Mouse (Mus musculus) neural tube, embryonic 14.5 days (tissue): Measurements from ENCODE around the gene Mmp19. TPM values are rescaled to one million over a fixed set of nuclear protein-coding genes. Genes with fewer than 3 reads are reported as not detected.

ENCODE experiments used
- ATAC-seq: fragments of 200-750 bp; cut with Nextera tagmentation; 2 replicates; pipeline ENCODE4 v1.8.0; 2017; ENCODE audit warnings: low read depth, mild to moderate bottlenecking, moderate TSS enrichment, moderate library complexity
- H3K27ac ChIP-seq: fragments of 300-500 bp; sonication (generic); 2 replicates; pipeline ENCODE4 v1.5.1; 2014; ENCODE audit warnings: low read depth, mild to moderate bottlenecking, control low read depth, low read length, moderate library complexity, mixed read lengths
- H3K27me3 ChIP-seq: fragments of 300-500 bp; sonication (generic); 2 replicates; pipeline ENCODE4 v1.6.1; 2014; ENCODE audit warnings: low read length; ENCODE audit not compliant: control insufficient read depth, insufficient read depth
- H3K36me3 ChIP-seq: fragments of 300-500 bp; sonication (generic); 2 replicates; pipeline ENCODE4 v1.6.1; 2014; ENCODE audit warnings: low read length, mixed read lengths; ENCODE audit not compliant: control insufficient read depth, insufficient read depth
- H3K4me1 ChIP-seq: fragments of 300-500 bp; sonication (generic); 2 replicates; pipeline ENCODE4 v1.6.1; 2014; ENCODE audit warnings: low read length; ENCODE audit not compliant: control insufficient read depth, insufficient read depth
- H3K4me2 ChIP-seq: fragments of 300-500 bp; sonication (generic); 2 replicates; pipeline ENCODE4 v1.6.1; 2014; ENCODE audit warnings: mild to moderate bottlenecking, low read depth, low read length, control low read depth
- H3K4me3 ChIP-seq: fragments of 300-500 bp; sonication (generic); 2 replicates; pipeline ENCODE4 v1.5.1; 2014; ENCODE audit warnings: low read depth, low read length, control low read depth, mixed read lengths
- H3K9ac ChIP-seq: fragments of 300-500 bp; sonication (generic); replicated peaks from 2 replicates; pipeline ENCODE4 v1.6.1; 2014; ENCODE audit warnings: low read depth, mild to moderate bottlenecking, control low read depth, low read length, mixed read lengths
- H3K9me3 ChIP-seq: fragments of 300-500 bp; sonication (generic); 2 replicates; pipeline ENCODE4 v1.6.1; 2016; ENCODE audit warnings: low read length; ENCODE audit not compliant: control insufficient read depth
- WGBS: fragments of 180-500 bp; shearing (Covaris S2); extraction: QIAGEN DNeasy Blood & Tissue Kit; methylation state at CpG from one replicate; pipeline ENCODE4 v1.1.7; 2014; 5-methylcytosine and 5-hydroxymethylcytosine counted together
- polyA plus RNA-seq: library from polyadenylated mRNA; unstranded; fragments of >200 nt; fragmentation: Nextera tagmentation; extraction: Ambion mirVana; gene quantifications from 2 replicates; pipeline ENCODE4 v1.2.1, GENCODE M21; 2014

Mmp19 gene
- 0.70 and 0.71 TPM in 2 replicates for polyA plus RNA-seq

- no peak within 1 kb of the TSS for H3K27ac ChIP-seq
- H3K9ac ChIP-seq = no peak within 1 kb of the TSS
- no peaks in the 10 kb centered on the region for H3K36me3 ChIP-seq
- H3K4me2 ChIP-seq = no peak within 1 kb of the TSS
- 72% methylated on average over 7 of the region's 7 CpGs for WGBS
- no peak within 1 kb of the TSS for H3K4me3 ChIP-seq
- ATAC-seq = no peak
- H3K4me1 ChIP-seq = no peaks in the 10 kb centered on the region
- H3K9me3 ChIP-seq = no peaks in the 10 kb centered on the region
- H3K27me3 ChIP-seq = no peaks in the 10 kb centered on the region
These were observed at the start of gene Mmp19 for GRCm38 (mm10) chr10:128790398-128791124. Gene Mmp19, plus strand, starts transcription at chr10:128790910.

- H3K4me1 ChIP-seq = peaks cover 7% of the 10 kb centered on the region; the same call in 1 of the 2 replicates
- no peaks in the 10 kb centered on the region for H3K9me3 ChIP-seq
- ATAC-seq = no peak
- H3K27me3 ChIP-seq = peaks cover 12% of the 10 kb centered on the region
- no peak overlapping the region for H3K27ac ChIP-seq
- H3K4me3 ChIP-seq = no peak overlapping the region
- WGBS = 48% methylated on average over 4 of the region's 4 CpGs
- H3K9ac ChIP-seq = no peak overlapping the region
- H3K36me3 ChIP-seq = no peaks in the 10 kb centered on the region
- no peak overlapping the region; the same call in 1 of the 2 replicates for H3K4me2 ChIP-seq
These were observed 48.1 kb upstream of the Mmp19 start for GRCm38 (mm10) chr10:128742616-128743015.

GRCm38 (mm10) chr10:128743235-128743634 lies 47.5 kb upstream of the Mmp19 start:
- 6% methylated on average over 7 of the region's 7 CpGs for WGBS
- Histone ChIP-seq H3K4me1 (peaks cover 7% of the 10 kb centered on the region; the same call in 1 of the 2 replicates), H3K36me3 (no peaks in the 10 kb centered on the region), H3K9ac (peak overlapping the region; percentile 68; the same call in 1 of the 2 replicates), H3K4me2 (peak overlapping the region; percentile 91), H3K9me3 (no peaks in the 10 kb centered on the region), H3K27me3 (peaks cover 12% of the 10 kb centered on the region), H3K27ac (no peak overlapping the region), H3K4me3 (peak overlapping the region; percentile 59)
- ATAC-seq = no peak

- Histone ChIP-seq H3K4me1 (peaks cover 7% of the 10 kb centered on the region; the same call in 1 of the 2 replicates), H3K4me3 (peak overlapping the region; percentile 59), H3K9me3 (no peaks in the 10 kb centered on the region), H3K36me3 (no peaks in the 10 kb centered on the region), H3K27me3 (peaks cover 12% of the 10 kb centered on the region), H3K27ac (no peak overlapping the region), H3K4me2 (peak overlapping the region; percentile 91), H3K9ac (peak overlapping the region; percentile 68)
- 0 out of 2 replicates have a peak, but pooled peaks have one; percentile 13 for ATAC-seq
- WGBS = under 1% methylated on average over 37 of the region's 37 CpGs
These were observed 46.9 kb upstream of the Mmp19 start for GRCm38 (mm10) chr10:128743791-128744191.

GRCm38 (mm10) chr10:128744211-128744610 lies 46.5 kb upstream of the Mmp19 start:
- ATAC-seq = no peak
- H3K36me3 ChIP-seq = no peaks in the 10 kb centered on the region
- peak overlapping the region; percentile 91 for H3K4me2 ChIP-seq
- peak overlapping the region; percentile 59 for H3K4me3 ChIP-seq
- peak overlapping the region; percentile 68 for H3K9ac ChIP-seq
- H3K27ac ChIP-seq = no peak overlapping the region
- H3K4me1 ChIP-seq = peaks cover 7% of the 10 kb centered on the region; the same call in 1 of the 2 replicates
- no peaks in the 10 kb centered on the region for H3K9me3 ChIP-seq
- WGBS = 16% methylated on average over 8 of the region's 8 CpGs
- H3K27me3 ChIP-seq = peaks cover 12% of the 10 kb centered on the region

- no peak for ATAC-seq
- peak within 1 kb of the TSS; percentile 59 for H3K4me3 ChIP-seq
- H3K9ac ChIP-seq = peak within 1 kb of the TSS; percentile 68
- H3K36me3 ChIP-seq = no peaks in the 10 kb centered on the region
- no peak within 1 kb of the TSS for H3K27ac ChIP-seq
- peaks cover 12% of the 10 kb centered on the region for H3K27me3 ChIP-seq
- peak within 1 kb of the TSS; percentile 91 for H3K4me2 ChIP-seq
- 25% methylated on average over 18 of the region's 18 CpGs for whole genome bisulfite sequencing
- peaks cover 12% of the 10 kb centered on the region for H3K4me1 ChIP-seq
- H3K9me3 ChIP-seq = no peaks in the 10 kb centered on the region
These were observed 45.8 kb upstream of the Mmp19 start, which contains the start of gene Dgka for GRCm38 (mm10) chr10:128744680-128745601. Gene Dgka, minus strand, starts transcription at chr10:128744855.

GRCm38 (mm10) chr10:128745946-128746613 lies 44.6 kb upstream of the Mmp19 start:
- no peak overlapping the region for H3K4me3 ChIP-seq
- peaks cover 12% of the 10 kb centered on the region for H3K4me1 ChIP-seq
- no peaks in the 10 kb centered on the region for H3K36me3 ChIP-seq
- no peaks in the 10 kb centered on the region for H3K9me3 ChIP-seq
- no peak for ATAC-seq
- H3K27me3 ChIP-seq = peaks cover 12% of the 10 kb centered on the region
- H3K9ac ChIP-seq = no peak overlapping the region
- H3K4me2 ChIP-seq = no peak overlapping the region
- no peak overlapping the region for H3K27ac ChIP-seq
- WGBS = 93% methylated on average over 10 of the region's 10 CpGs

GRCm38 (mm10) chr10:128746972-128747645 lies 43.6 kb upstream of the Mmp19 start:
- Histone ChIP-seq H3K27me3 (peaks cover 9% of the 10 kb centered on the region), H3K36me3 (no peaks in the 10 kb centered on the region), H3K9me3 (no peaks in the 10 kb centered on the region), H3K4me3 (peak overlapping the region; percentile 76), H3K27ac (peak overlapping the region; percentile 93), H3K9ac (peak overlapping the region; percentile 77), H3K4me2 (peak overlapping the region; percentile 94), H3K4me1 (peaks cover 12% of the 10 kb centered on the region)
- no peak for ATAC-seq
- WGBS = 46% methylated on average over 9 of the region's 9 CpGs
